Mouse (Mus musculus) B cell, adult 2 months (primary cell): ENCODE data around the gene Slc4a1.
"Not testable (repeated sequence)": the region's sequence is repeated elsewhere in the genome, so short reads cannot be mapped to it uniquely, and the experiment has no call there.

Experiments
- DNase-seq, 2 experiments: peaks; one replicate each; pipeline ENCODE4 v3.0.0; 2022

Slc4a1 gene

DNA sequence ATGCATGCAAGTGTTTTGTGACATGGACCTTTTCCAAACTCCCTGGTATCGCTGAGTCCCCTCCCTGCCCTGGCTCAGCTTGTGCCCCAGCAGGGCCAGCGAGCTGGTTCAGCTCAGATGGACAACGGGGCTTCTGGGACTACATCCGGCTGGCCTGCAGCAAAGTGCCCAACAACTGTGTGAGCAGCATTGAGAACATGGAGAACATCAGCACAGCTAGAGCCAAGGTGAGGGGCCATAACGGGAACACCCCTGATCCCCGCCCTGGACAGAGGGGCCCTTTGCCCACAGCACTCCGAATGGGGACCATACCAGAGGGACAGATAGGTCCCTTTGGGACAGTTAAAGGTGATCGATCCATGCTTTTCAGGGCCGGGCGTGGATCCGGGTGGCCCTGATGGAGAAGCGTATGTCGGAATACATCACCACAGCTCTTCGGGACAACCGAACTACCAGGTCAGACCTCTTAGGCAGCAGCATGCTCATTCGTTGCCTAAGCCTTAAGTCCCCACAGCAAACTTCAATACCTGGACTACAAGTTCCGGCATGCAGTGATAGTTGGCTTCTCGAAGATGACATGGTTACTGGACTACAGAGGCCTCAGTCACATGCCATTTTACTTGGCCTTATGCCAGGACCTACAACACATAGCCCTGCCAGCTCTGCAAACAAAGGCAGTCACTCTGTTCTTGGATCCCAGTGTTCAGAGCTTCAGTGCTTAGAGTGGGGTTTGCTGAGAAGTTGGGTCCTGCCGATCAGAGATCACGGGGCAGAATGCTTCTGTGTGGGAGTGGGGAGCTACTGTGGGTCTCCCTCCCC lies 32.2 kb upstream of the Slc4a1 start:
- no peak for DNase-seq

DNA sequence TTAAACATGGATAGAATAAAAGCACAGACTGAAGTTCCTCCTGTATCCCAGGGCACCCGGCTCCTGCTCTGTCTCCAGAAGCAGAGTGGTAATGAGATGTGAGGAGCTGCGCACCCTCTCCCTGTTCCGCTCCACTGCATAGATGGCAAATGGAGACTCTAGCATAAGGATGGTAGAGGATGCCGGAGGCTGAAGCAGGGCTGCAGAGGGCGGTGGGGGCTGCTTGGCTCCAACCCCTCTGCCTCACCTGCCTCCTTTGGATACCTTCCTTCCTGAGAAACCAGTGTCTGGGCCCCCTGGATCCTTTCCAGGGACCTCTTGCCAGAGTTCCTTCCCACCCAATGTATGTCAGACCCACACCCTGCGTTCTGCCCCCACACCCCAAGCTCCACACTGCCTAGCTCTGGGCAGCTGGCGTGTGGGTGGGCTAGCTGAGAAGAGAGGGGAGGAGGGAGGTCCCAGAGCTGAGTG lies 30.7 kb upstream of the Slc4a1 start:
- no peak for DNase-seq

DNA sequence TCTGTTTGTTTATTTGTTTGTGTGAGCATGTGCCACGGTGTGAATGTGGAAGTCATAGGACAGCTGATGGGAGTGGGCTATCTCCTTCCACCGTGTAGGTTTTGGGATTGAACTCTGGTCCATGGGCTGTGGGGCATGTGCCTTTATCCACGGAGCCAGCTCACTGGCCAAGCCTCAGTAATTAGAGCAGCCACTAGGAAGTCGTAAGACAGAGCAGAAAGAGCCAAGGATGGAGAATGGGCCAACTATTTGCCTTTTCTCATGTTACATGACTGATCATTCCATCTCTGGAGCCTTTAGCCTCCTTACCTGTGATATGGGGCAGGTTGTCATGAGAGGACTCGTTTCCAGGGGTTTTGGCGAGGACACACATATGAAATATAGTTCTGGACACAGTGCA lies 30.3 kb upstream of the Slc4a1 start:
- no peak for DNase-seq

DNA sequence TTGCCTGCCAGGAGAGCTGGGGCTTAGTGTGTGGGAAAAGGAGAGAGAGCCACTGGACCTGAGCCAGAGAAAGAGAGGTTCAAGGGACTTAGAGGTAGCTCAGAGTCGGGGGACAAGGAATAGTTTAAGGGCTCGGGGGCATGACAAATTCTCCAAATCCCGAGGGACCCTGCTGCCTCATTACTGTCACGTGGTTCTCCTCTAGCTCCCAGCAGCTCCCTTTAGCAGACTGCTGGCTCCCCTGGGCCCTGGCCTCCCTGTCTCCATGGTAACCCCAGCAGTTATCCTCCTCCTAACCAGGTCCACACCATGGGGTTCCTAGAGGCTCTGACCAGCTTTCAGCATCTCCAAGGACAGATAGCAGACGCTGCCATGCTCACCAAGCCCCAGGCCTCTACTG lies 29.2 kb upstream of the Slc4a1 start:
- DNase-seq = no peak

DNA sequence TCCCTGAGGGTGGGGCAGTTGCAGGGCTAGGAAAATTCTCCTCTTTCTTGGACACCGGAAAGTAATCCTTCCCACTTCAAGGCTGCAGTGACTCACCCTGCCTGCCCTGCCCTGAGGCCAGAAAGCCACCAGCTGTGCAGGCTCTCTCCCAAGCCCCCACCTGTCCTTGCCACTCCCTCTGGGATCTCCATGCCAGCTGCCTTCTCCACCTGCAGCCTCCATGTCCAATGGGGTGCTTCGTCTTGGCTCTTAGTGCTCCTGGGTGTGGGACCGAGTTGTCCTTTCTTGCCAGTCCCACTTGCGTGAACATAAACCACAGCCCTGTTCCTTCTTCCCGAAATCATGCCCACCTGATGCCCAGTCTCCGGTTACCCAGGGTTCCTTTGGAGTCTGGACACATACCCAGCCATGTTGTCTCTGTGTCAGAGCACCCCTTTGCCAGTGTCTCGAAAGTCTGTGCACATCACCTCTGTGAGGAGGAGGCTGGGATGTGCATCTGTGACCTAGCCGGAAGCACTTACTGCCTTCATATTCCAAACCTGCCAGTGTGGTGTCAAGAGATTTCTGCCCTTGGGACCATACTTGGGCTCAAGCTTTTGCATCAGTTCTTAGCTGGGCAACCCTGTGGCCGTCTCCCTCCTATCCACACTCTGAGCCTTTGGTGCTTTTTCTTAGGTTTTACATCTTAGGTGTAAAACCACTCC lies 28.6 kb upstream of the Slc4a1 start:
- DNase-seq = no peak

DNA sequence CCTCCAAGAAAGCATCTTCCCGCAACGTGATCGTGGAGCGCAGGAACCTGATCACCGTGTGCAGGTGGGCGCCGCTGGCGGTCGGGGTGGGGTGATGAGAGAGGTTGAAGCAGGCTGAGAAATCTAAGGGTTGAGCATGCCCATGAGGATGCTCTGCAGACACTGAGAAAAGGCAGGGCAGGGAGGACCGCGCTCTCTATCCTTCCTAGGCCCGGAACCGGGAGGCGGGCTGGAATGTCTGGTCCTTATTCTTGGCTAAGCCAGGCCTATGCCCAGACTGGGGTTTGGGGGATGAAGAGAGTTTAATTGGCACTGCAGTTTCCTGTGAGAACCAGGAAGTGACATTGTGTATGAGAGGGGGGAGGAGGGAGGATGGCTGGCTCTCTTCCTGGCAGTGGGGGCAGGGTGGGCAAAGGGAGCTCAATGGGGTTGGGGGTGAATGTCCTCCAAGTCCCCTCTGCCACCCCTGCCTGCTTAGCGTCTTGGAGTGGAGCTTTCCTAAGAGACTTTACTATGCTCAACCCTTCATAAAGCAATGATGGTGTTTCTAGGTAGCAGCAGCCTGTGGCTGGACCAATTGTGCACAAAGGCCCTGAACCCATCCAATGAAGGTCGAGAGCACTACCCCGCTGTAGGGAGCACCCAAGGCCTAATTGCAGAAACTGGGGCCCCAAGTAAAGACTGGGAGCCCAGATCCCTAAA lies 27.9 kb upstream of the Slc4a1 start:
- DNase-seq = peak; percentile 13 to 22

DNA sequence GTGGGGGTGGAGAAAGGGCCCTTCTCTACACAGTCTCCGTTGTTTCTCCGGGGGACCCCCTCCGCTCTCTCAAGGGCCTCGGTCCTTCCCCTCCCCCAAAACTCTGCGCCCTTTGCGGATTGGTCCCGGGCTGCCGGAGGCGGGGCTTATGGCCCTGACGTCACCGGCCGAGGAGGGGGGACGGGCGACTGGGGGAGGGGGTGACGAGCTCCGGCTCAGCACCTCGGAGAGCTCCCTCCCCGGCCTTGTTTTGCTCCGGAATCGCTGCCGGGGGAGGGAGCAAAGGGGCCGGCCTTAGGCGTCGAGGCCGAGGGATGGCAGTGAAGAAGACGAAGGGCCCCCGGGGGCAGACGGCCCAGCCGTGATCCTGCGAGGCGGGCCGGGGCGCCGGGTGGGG lies 27.2 kb upstream of the Slc4a1 start, which contains the start of gene Rundc3a:
Gene Rundc3a (plus strand): TSS at position 166 of the 397 bp plus-strand sequence.
- peak; percentile 85 to 87 for DNase-seq

DNA sequence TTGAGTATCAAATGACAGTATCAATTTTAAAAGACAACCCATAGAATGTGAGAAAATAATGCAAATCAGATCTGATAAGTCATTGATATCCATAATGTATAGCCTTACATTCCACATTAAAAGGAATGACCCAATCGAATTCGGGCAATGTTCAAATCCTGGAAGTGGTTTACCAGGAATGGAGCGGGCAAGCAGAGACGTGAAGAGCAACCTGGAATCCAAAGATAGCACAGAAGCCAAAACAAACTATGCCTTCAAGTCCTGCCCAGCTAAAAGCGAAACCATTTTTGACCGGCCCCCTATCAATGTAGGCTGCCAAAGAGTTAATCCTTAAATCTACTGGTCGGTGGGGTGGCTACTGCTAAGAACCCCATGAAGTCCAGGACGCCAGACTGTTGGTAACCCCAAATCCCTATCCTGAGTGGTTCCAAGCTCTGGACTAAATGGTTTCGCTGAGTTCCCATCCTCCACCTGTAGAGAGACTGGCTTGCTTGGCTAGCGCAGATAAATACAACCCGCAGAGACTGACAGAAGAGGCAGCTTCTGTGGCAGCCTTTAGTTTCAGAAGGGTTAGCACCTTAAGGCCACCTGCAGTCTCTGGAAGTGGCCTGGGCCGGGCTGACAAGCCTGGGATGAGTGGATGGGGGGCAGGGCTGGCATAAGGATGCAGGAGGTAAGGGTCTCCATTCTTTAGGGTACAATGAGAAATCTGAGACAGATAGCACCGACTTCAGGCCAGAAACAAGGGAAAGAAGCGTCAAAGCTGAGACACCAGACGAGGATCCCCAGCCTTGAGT lies 26.6 kb upstream of the Slc4a1 start:
- no peak for DNase-seq

DNA sequence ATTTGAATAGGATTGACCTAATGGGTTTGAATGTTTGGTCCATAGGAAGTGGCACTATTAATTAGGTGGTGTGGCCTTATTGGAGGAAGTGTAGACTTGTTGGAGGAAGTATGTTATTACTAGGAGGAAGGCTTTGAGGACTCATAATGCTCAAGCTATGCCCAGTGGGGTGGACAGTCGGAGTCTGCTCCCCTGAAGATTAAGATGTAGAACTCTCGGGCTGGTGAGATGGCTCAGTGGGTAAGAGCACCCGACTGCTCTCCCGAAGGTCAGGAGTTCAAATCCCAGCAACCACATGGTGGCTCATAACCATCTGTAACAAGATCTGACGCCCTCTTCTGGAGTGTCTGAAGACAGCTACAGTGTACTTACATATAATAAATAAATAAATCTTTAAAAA lies 23.4 kb upstream of the Slc4a1 start:
- not testable (repeated sequence) for DNase-seq

DNA sequence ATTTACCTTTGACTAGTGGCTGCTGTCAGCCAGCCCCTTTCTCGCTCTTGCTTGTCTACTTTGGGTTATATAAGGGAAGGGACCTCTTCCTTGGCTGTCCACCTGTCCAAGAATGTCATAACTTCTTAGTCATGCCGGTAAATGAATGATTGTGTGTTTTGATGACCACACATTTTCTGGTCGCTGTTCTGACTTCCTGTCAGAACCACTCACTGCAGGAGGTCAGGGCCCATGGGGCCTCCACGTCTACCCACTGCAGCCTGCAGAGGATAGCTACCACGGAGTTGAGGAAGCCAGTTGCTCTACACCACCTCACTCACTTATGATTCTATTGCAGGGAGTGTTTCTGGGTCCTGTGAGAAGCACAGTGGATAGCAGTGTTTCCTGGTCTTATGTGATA lies 20.1 kb upstream of the Slc4a1 start:
- DNase-seq = no peak

DNA sequence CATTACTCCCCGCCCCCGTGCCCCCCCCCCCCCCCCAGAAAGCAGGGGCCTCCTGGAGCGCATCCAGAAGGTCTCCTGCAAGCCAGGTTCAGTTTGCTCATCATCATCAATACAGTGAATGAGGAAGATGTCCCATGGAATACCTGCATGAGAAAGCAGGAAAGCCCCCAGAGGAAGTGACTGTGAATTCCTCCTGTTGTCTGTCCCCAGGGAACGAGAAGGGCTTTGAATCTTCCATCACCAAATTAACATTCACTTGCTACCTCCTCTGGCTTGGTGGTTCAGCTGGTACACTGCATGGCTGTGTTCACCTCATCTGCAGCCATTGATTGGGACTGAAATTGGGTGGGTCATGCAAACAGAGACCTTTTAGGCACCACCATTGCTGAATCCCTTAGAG lies 19.1 kb upstream of the Slc4a1 start:
- no peak for DNase-seq

DNA sequence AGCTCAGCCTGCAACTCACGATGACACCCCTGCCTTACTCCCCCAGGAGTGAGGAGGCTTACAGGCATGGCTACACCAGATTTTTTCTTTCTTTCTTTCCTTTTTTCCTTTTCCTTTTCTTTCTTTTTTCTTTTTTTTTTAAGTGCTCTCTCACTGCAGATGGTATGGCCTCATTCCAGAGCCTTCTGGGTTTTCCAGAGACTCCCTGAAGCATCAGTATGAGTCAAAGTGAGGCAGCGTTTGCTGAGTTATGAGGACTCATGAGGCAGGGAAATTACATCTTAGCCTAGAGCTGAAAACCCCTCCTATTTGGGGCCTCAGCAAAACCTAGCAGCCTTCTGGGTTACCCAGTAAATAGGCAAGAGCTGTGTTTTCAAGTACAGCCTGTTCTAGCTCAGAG lies 18.4 kb upstream of the Slc4a1 start:
- no peak for DNase-seq

DNA sequence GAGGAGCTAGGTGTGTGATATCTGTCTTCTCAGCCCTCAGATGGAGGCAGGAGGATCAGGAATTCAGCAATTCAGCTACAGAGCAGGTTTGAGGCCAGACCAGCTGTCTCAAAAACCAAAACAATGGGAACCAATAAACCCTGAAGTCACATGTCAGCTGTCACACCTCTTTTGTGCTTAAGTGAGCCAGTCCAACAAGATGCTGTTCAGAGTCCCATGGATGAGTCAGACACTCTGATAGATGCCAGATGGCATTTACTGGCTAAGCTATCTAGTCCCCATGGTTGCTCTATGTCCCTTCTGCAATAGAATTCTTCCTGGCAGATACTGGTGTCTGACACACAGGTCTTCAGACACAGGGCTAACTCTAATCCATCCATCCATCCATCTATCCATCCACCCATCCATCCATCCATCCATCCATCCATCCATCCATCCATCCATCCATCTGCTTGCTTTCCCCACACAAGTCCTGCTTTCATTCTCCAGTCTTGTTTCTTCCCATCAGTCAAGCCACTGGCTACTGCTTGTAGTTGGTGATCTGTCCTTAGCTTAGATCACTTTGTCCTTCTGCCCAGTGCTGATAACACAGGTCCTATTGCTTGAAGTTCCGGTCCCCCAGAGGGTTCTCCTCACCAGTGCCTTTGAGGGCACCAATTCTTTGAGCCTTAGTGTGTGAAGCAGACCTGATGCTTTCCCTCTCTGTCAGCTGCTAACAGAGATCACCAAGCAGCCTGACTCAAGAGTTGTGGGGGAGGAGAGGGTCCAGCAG lies 17.5 kb upstream of the Slc4a1 start:
- no peak for DNase-seq

DNA sequence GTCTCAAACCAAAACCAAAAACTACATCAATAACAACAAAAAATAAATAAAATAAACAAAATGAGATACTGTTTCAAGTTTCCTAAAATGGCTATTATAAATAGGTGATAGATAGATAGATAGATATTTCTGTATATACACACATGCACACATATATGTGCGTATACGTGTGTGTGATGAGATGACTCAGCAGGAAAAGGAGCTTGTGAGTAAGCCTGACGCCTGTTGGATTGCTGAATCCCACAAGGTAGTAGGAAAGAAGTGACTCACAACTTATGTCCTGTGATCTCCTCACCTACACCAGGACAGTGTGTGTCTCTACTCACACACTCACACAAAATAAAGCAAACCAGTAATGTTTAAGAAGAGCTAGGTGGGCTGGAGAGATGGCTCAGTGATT lies 16.8 kb upstream of the Slc4a1 start:
- DNase-seq = no peak

DNA sequence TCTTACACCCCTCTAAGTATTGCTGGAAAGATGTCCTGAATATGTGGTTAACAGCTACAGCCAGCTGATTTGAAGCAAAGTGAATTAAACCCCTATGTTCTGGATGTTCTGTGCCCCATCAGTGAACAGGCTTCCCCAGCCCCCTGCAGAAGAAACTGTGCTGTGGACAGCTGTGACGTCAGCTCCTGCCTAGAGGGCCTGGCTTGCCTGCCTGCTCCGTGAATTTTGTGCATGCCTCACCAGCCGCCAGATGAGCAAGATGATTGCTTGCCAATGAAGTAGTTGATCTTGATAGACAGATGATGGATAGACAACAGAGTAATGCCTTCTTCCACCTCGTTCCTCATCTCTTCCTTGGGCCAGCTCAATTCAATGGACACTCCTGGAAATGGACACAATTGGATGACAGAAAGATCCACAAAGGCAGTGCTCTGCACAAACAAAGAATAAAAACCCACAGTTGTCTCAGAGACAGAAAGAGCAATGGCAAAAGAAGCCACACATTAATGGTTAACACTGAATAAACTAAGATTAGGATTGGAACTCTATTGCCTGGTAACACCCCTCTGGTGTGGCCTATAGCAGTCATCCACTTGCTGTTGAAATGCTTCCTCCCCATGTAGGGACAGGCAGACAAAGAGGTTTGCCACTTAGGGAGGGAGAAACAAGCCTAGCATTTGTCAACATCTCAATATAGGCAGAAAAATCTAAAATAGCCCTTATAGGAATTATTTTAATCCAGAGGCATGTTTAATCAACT lies 15.5 kb upstream of the Slc4a1 start:
- no peak for DNase-seq

DNA sequence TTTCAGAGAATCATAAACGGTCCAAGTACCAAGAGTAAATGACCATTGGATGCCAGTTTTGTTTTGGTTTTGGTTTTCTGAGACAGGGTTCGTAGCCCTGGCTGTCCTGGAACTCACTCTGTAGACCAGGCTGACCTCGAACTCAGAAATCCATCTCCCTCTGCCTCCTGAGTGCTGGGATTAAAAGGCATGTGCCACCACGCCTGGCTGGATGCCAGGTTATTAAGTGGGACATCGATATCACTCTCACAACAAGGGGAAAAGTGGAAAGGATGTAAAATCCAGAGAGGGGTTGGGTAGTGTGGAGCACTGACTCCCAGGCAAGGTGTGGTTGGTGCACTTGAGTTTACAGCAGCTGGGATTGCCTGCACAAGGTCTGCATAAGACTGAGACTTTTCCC lies 14.1 kb upstream of the Slc4a1 start:
- DNase-seq = no peak

DNA sequence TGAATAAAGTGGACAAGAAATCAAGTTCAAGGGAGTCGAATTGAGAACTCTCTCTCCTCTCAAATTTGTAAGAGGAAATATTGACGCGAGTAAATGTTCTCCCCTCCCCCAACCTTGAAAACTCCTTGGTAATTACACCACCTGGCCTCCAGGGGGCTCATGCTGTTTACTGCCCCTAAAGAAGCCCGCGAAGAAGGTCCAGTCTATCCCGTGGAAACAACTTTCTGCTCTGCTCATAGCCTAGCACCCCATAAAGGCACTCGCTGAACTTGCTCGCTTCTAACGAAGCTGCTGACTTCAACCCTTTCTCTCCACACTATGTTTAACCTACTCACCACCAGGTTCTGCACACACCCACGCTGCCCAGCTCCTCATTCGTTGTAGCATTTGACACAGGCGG lies 11.2 kb upstream of the Slc4a1 start:
- DNase-seq = peak; percentile 38 to 49

DNA sequence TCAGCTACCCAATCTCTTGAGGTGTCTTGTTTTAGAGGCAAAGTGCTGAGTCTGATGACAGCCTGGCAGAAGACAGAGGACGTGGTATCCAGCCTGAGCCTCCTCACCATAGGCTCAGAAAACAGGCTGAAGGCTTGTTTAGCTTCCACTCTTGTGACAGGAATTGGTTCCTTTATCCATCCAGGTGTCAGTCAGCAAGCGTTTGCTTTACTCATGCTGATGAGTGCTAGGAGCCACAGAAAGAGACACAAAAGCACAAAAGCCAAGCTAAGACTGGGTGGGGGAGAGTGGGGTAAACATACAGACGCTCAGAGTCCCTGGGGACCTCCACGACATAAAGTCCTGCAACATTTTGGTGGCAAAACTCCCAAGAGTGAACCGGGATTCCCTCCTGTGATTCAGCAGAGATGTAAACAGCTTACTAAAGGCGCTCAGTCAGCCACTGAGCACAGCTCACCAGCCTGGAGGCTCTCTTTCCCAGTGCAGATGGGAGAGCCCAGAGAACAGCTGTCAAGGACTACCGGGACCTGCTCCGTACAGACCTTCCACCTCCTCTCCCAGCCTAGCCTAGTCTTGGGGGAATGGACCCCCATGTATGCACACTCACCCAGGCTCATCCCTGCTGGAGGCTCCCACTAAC lies 10.3 kb upstream of the Slc4a1 start:
- DNase-seq = no peak

DNA sequence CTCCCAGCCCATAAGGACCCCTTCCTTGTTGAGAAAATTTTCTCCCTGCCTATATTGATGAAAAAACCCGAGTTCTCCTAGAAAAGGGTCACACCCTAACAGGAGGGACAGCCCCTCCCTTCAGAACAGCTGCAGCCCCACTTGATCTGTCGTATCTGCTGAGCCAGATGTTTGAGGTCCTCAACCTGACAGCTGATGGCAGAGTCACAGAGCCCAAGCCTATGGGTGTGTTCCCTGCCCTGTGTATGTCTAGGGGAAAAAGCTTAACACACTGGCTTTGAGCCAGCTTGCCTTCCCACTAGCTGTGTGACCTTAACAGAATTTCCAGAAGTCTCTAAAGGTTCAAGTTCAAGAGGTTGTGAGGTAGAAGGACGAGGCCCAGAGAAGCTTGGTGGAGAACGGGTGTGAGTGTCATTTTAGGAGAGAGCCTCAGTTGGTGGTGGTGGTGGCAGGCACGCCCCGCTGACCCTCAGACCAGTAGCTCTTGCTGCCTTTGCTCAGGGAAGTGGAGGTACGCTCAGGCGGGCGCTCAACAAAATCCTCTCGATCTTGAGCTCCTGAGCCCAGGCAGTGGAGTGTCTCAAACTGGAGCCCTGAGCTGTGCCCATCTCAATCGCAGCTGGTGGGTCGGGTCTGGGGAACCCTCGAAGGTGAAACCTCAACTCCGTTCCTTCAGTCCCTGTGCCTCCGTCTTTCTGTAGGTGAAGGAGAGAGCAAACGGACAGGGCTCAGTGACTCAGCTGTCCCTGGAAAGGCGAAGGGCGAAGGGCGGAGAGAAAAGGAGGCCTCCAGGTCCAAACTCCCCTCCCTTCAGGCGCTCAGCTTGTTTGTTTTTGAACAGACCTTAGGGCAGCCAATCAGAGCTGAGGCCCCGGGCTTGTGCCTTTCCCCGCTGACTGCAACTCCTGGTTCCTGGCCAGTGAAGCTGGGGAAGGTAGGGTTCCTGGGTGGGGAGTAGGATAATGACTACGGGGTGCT lies 9.5 kb upstream of the Slc4a1 start:
- DNase-seq = no peak
